Mouse (Mus musculus): Measurements from ENCODE around the gene Phldb2. TPM values are rescaled to one million over a fixed set of nuclear protein-coding genes. Genes with fewer than 3 reads are reported as not detected.
A peak's percentile ranks its signal among the peaks of the same experiment; 100 is the strongest.

Phldb2 gene
- polyA plus RNA-seq, 1 experiment from 2014 or later, result 7.2 TPM

DNA sequence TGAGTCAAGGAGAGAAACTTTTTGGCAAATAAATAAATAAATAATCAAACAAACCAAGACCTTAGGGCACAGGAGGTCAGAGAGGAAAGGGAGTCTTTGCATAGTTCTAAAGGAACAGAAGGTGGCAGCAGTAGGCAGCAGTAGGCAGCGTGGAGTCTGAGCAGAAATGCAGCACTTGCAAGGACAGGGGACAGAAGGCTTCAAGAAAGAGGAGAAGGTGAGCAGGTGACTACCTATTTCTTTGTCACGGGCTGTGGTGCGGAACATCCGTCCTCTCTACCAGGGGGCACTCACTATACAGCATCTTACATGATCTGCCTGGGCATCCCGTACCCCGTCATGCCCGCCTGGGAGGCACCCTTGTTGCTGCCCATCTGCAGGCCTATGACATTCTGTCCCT, 242.1 kb downstream of the Phldb2 start:
- H3K4me3 ChIP-seq, result no peak overlapping the region
- no peak overlapping the region for H3K9ac ChIP-seq
- H3K4me1 ChIP-seq (replicated peaks), result no peaks in the 10 kb centered on the region
- no peak overlapping the region for H3K4me2 ChIP-seq
- no peaks in the 10 kb centered on the region for H3K9me3 ChIP-seq
- no peak for ATAC-seq (ENCODE audit: low FRiP score, low read depth)
- H3K27ac ChIP-seq (replicated peaks), result no peak overlapping the region
- H3K36me3 ChIP-seq, result peaks cover 25% of the 10 kb centered on the region
- 75% methylated on average over 7 of the region's 7 CpGs for WGBS
- no peaks in the 10 kb centered on the region for H3K27me3 ChIP-seq

- Histone ChIP-seq H3K4me1 (replicated peaks) (peaks cover 7% of the 10 kb centered on the region; the same call in 1 of the 2 replicates), H3K4me3 (no peak overlapping the region), H3K9me3 (no peaks in the 10 kb centered on the region), H3K27ac (replicated peaks) (no peak overlapping the region), H3K36me3 (no peaks in the 10 kb centered on the region), H3K27me3 (no peaks in the 10 kb centered on the region), H3K4me2 (no peak overlapping the region), H3K9ac (no peak overlapping the region)
- WGBS, result 84% methylated on average over 5 of the region's 5 CpGs
- no peak for ATAC-seq (ENCODE audit: low FRiP score, low read depth)
Observed at GRCm38 (mm10) chr16:45699301-45699700, 254.1 kb downstream of the Phldb2 start.

DNA sequence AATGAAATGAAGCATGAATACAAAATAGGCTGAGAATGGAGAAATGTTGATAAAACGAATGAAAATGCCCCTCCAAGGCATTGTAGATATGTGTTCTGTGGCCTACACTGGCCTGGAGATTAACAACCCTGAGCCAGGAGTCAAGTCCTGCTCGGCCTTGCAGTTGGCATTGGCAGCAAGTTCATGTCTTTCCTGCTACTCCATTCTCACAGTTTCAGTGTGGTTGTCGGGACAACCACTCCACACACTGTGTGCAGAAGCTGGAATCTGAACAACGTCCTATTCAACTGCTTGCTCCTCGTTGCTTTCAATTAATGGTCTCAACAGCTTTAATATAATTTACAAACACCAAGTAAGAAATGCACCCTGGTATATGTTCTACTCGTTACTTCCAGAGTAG, 255.4 kb downstream of the Phldb2 start:
- H3K9me3 ChIP-seq, result no peaks in the 10 kb centered on the region

More for the DNA sequence above, 255.4 kb downstream of the Phldb2 start:
- Histone ChIP-seq H3K27me3 (no peaks in the 10 kb centered on the region), H3K9ac (no peak overlapping the region), H3K4me3 (no peak overlapping the region), H3K27ac (replicated peaks) (no peak overlapping the region), H3K4me1 (replicated peaks) (peaks cover 8% of the 10 kb centered on the region; the same call in 1 of the 2 replicates), H3K4me2 (no peak overlapping the region), H3K36me3 (no peaks in the 10 kb centered on the region)
- ATAC-seq (ENCODE audit: low FRiP score, low read depth), result peak; percentile 78
- WGBS, result 44% methylated on average over 6 of the region's 6 CpGs

Other genes with a start within 250 kb of the Phldb2 start
- 437 and 453 TPM in 2 replicates for gene Tagln3, start 229.0 kb downstream of the Phldb2 start, polyA plus RNA-seq (2015; fragmentation: Nextera tagmentation; extraction: Ambion mirVana)
- gene Abhd10, start 210.6 kb downstream of the Phldb2 start, polyA plus RNA-seq (2015; fragmentation: Nextera tagmentation; extraction: Ambion mirVana), result 40.3 and 44.5 TPM in 2 replicates
- 15.0 and 15.2 TPM in 2 replicates for gene Plcxd2, start 56.6 kb upstream of the Phldb2 start, polyA plus RNA-seq (2015; fragmentation: Nextera tagmentation; extraction: Ambion mirVana)
- 0.07 TPM in 1 of 2 replicates, not detected in the other for gene Cd96, start 166.7 kb upstream of the Phldb2 start, polyA plus RNA-seq (2015; fragmentation: Nextera tagmentation; extraction: Ambion mirVana)
- 1.0 and 1.6 TPM in 2 replicates for gene Gm4737, start 201.5 kb upstream of the Phldb2 start, polyA plus RNA-seq (2015; fragmentation: Nextera tagmentation; extraction: Ambion mirVana)